Mouse (Mus musculus) limb, embryonic 13.5 days (tissue): Measurements from ENCODE around the gene Btnl1. TPM values are rescaled to one million over a fixed set of nuclear protein-coding genes. Genes with fewer than 3 reads are reported as not detected.

Experiments
- ATAC-seq: fragments of 200-750 bp; cut with Nextera tagmentation; 2 replicates; pipeline ENCODE4 v1.8.0; 2017; ENCODE audit warnings: low read depth, moderate number of reproducible peaks, moderate TSS enrichment; ENCODE audit not compliant: low FRiP score
- H3K27ac ChIP-seq: fragments of 300-500 bp; sonication (generic); 2 replicates; pipeline ENCODE4 v1.5.1; 2015; ENCODE audit warnings: inconsistent platforms, mild to moderate bottlenecking, moderate library complexity
- H3K27me3 ChIP-seq: fragments of 300-500 bp; sonication (generic); 2 replicates; pipeline ENCODE4 v1.6.1; 2015; ENCODE audit warnings: mild to moderate bottlenecking, inconsistent platforms
- H3K36me3 ChIP-seq: fragments of 300-500 bp; sonication (generic); 2 replicates; pipeline ENCODE4 v1.6.1; 2015; ENCODE audit warnings: inconsistent platforms, mild to moderate bottlenecking, moderate library complexity
- H3K4me1 ChIP-seq: fragments of 300-500 bp; sonication (generic); 2 replicates; pipeline ENCODE4 v1.6.1; 2015; ENCODE audit warnings: inconsistent platforms
- H3K4me2 ChIP-seq: fragments of 300-500 bp; sonication (generic); replicated peaks from 2 replicates; pipeline ENCODE4 v1.6.1; 2015; ENCODE audit warnings: inconsistent platforms, mild to moderate bottlenecking, moderate library complexity
- H3K4me3 ChIP-seq: fragments of 300-500 bp; sonication (generic); 2 replicates; pipeline ENCODE4 v1.5.1; 2015; ENCODE audit warnings: moderate library complexity, mild to moderate bottlenecking, inconsistent platforms
- H3K9ac ChIP-seq: fragments of 300-500 bp; sonication (generic); 2 replicates; pipeline ENCODE4 v1.6.1; 2015; ENCODE audit warnings: mild to moderate bottlenecking, inconsistent platforms
- H3K9me3 ChIP-seq: fragments of 300-500 bp; sonication (generic); 2 replicates; pipeline ENCODE4 v1.6.1; 2016; ENCODE audit warnings: inconsistent platforms
- WGBS: fragments of 180-500 bp; shearing (Covaris S2); methylation state at CpG from one replicate; pipeline ENCODE4 v1.1.7; 2015; 5-methylcytosine and 5-hydroxymethylcytosine counted together
- polyA plus RNA-seq: library from polyadenylated mRNA; unstranded; fragments of >200 nt; fragmentation: Nextera tagmentation; extraction: Ambion mirVana; gene quantifications from 2 replicates; pipeline ENCODE4 v1.2.1, GENCODE M21; 2015

Btnl1 gene
- polyA plus RNA-seq, 1 experiment from 2014 or later: not detected

DNA sequence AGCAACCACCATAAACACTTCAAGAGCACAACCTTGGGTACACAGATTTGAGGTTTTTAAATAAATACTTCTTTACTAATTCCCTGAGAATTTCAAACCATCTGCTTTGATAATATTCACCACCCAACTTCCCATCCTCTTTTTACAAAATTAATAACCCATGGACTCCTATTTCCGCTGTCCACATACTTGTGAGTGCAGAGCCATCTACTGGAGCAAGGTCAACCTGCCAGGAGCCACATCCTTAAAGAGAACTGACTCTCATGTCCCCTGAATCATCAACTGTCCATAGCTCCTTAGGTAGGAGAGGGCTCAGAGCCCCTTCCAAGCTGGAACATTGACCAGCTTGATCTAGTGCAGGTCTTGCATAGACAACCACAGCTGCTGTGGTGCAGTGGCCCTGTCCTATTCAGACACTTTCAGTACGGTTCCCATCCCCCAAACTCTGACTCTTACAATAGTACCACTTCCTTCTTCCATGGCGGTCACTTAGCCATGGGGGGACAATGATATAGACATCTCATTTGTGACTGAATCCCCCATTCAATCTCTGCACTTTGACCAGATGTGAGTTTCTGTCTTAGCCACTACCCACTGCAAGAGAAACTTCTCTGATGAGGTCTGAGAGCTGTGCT is 13.1 kb upstream of the Btnl1 start:
- Histone ChIP-seq H3K36me3 (no peaks in the 10 kb centered on the region), H3K27me3 (peaks cover 3% of the 10 kb centered on the region; the same call in 1 of the 2 replicates), H3K9ac (no peak overlapping the region), H3K27ac (no peak overlapping the region), H3K4me3 (no peak overlapping the region), H3K4me1 (no peaks in the 10 kb centered on the region), H3K4me2 (no peak overlapping the region), H3K9me3 (no peaks in the 10 kb centered on the region)
- no peak for ATAC-seq
- 91% methylated on average over 3 of the region's 3 CpGs for WGBS

DNA sequence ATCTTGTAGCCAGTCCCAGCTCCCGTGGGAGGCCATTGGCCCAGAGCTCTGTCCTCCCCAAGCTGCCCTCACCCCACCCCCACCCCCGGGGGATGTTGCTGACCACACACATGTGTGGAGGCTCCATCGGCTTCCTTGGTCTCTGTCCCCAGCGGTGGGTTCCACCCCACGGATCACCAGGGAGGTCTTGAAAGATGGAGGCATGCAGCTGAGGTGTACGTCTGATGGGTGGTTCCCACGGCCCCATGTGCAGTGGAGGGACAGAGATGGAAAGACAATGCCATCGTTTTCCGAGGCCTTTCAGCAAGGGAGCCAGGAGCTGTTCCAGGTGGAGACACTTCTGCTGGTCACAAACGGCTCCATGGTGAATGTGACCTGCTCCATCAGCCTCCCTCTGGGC is 11.9 kb upstream of the Btnl1 start:
- no peak overlapping the region for H3K27ac ChIP-seq
- H3K9me3 ChIP-seq: no peaks in the 10 kb centered on the region
- no peak overlapping the region for H3K4me2 ChIP-seq
- ATAC-seq: no peak
- H3K4me1 ChIP-seq: no peaks in the 10 kb centered on the region
- WGBS: 79% methylated on average over 10 of the region's 10 CpGs
- H3K9ac ChIP-seq: no peak overlapping the region
- H3K27me3 ChIP-seq: no peaks in the 10 kb centered on the region
- no peaks in the 10 kb centered on the region for H3K36me3 ChIP-seq
- H3K4me3 ChIP-seq: no peak overlapping the region

DNA sequence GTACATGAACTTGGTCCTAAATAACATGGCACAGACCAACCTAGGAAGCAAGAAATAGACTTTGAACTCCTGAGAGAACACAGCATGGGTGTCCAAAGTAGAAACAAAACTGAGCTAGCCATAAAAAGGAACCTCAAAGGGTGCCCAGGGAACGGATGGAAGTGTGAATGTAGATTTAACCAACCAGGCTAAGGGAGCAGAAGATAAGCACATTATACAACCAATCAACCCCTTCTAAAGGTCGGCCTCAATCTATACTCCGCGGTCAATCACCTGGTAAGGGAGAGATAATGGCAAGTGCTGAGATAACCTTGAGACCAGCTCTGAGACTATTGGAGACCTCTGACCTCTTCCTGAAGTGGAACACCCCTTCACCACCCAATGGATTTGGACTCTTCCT is 6.4 kb upstream of the Btnl1 start:
- no peaks in the 10 kb centered on the region for H3K4me1 ChIP-seq
- 80% methylated on average over 4 of the region's 4 CpGs for WGBS
- H3K9me3 ChIP-seq: no peaks in the 10 kb centered on the region
- no peaks in the 10 kb centered on the region for H3K36me3 ChIP-seq
- H3K4me2 ChIP-seq: no peak overlapping the region
- no peak overlapping the region for H3K4me3 ChIP-seq
- H3K27me3 ChIP-seq: no peaks in the 10 kb centered on the region; the same call in 1 of the 2 replicates
- H3K9ac ChIP-seq: no peak overlapping the region
- H3K27ac ChIP-seq: no peak overlapping the region
- ATAC-seq: no peak

DNA sequence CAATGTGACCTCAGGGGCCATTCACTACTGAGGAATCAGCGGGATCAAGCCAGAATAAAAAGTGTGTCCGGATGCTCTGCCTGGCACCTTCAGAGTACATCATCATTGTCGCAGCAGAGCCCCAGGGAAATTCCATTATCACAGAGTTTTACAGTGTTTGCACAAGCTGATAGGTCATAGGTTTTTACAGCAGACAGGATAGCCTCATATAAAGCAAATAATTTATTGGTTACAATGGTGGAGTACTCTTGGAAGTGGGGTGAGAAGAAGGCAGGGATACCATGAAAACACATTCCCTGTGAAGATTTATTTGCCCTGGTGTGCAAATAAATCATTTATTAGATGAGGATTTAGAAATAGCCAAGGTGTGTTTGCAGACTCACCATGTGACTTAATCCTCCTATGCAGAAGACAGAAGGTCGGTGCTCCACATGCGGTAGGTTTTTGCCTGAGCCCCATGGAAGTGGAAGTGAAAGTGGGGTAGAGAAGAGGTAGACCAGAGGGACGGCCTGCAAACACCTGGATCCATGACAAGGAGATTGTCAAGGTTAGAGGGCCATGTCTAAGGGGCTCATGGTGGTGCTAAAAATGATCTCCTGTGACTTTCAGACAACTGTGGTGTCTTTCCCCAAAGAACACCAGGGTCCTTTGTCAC is 3.8 kb upstream of the Btnl1 start:
- WGBS: 78% methylated on average over 6 of the region's 6 CpGs
- Histone ChIP-seq H3K27me3 (no peaks in the 10 kb centered on the region; the same call in 1 of the 2 replicates), H3K9me3 (no peaks in the 10 kb centered on the region), H3K36me3 (no peaks in the 10 kb centered on the region), H3K4me2 (no peak overlapping the region), H3K4me1 (no peaks in the 10 kb centered on the region), H3K9ac (no peak overlapping the region), H3K4me3 (no peak overlapping the region), H3K27ac (no peak overlapping the region)
- no peak for ATAC-seq

DNA sequence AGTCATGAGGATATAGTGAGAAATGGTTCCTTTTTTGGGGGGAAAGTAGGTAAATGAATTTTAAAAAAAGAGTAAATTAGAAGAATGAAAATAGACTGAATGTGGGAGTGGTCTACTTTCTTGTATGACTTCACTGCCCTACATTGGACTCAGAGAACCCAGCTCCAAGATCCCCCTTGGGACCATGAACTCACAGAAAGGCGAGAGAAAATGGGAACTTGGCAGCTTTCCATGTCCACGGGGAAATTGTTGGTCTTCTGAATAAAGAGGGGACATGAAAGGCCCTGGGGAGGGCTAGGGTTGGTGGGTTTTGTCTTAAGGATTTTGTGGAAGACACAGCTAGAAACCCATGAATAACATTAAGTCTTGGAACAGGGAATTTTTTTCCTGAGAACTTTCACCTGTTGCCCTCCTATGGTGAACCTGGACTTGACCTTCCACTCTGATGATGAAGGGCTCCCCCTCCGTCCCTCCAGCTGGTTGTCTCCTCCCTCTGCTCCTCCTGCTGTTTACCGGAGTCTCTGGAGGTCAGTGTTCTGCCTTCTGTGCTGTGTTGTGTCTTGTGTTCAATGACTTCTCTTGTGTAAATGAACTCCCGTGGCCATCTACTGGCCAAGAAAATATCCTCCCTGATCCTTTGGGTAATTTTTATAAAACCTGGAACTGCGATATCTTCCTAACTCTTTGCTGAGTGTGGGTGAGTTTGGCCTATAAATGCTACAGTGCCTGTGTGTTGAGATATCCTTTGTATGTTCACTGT is 698 bp downstream of the Btnl1 start:
- ATAC-seq: no peak
- Histone ChIP-seq H3K4me3 (no peak overlapping the region), H3K27me3 (no peaks in the 10 kb centered on the region; the same call in 1 of the 2 replicates), H3K9ac (no peak overlapping the region), H3K9me3 (no peaks in the 10 kb centered on the region), H3K27ac (no peak overlapping the region), H3K4me1 (no peaks in the 10 kb centered on the region), H3K4me2 (no peak overlapping the region), H3K36me3 (no peaks in the 10 kb centered on the region)
- 57% methylated on average over 6 of the region's 6 CpGs for WGBS

DNA sequence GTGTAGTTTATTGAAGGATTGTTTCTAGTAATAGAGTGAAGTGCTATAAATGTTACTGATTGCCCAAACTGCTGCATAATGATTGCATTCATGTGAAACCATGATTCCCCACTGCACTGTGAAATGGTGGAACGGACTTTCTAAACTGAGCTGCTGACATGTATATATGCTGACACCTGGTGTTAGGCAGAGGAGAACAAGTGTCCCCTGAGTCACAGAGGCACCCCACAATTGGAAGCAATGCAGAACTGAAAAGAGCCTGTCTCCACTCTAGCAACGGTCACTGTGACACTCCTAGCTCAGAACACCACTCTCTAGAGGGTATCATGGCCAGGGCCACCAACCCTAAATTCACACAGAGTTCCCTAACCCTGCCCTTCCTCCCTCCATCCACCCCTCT is 1.8 kb downstream of the Btnl1 start:
- ATAC-seq: no peak
- Histone ChIP-seq H3K27ac (no peak overlapping the region), H3K9ac (no peak overlapping the region), H3K36me3 (no peaks in the 10 kb centered on the region), H3K4me1 (no peaks in the 10 kb centered on the region), H3K9me3 (no peaks in the 10 kb centered on the region), H3K4me2 (no peak overlapping the region), H3K4me3 (no peak overlapping the region), H3K27me3 (no peaks in the 10 kb centered on the region)
- 76% methylated on average over 2 of the region's 2 CpGs for WGBS

DNA sequence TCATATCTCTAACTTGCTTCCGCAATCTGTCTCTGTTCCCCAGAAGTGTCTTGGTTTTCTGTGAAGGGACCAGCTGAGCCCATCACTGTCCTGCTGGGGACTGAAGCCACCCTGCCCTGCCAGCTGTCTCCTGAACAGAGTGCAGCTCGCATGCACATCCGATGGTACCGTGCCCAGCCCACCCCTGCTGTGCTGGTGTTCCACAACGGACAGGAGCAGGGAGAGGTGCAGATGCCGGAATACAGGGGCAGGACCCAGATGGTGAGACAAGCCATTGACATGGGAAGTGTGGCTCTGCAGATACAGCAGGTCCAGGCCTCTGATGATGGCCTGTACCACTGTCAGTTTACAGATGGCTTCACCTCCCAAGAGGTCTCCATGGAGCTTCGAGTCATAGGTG is 2.5 kb downstream of the Btnl1 start:
- WGBS: 84% methylated on average over 7 of the region's 7 CpGs
- Histone ChIP-seq H3K4me2 (no peak overlapping the region), H3K4me1 (no peaks in the 10 kb centered on the region), H3K9ac (no peak overlapping the region), H3K36me3 (no peaks in the 10 kb centered on the region), H3K9me3 (no peaks in the 10 kb centered on the region), H3K27me3 (no peaks in the 10 kb centered on the region), H3K4me3 (no peak overlapping the region), H3K27ac (no peak overlapping the region)
- ATAC-seq: no peak

DNA sequence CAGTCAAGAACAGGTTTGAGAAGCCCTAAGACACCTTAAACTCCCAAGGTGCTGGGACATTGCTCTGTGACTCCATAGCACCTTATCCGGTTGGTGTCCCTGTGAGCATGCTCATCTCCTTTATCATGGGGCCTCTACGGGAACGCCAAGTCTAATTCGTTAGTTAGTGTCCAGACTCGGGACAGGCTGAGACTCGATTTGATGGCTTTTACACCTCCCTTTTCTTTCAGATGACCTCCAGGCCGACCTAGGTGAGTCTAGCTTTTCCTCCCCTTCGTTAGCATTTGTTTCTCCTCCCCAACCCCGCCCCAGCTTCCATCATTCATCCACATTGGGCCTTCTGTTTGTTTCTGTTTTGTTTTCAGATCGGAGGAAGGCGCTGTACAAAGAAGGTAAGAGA is 4.9 kb downstream of the Btnl1 start:
- Histone ChIP-seq H3K36me3 (no peaks in the 10 kb centered on the region), H3K27me3 (no peaks in the 10 kb centered on the region), H3K4me2 (no peak overlapping the region), H3K9ac (no peak overlapping the region), H3K27ac (no peak overlapping the region), H3K4me3 (no peak overlapping the region), H3K9me3 (no peaks in the 10 kb centered on the region), H3K4me1 (no peaks in the 10 kb centered on the region)
- 65% methylated on average over 11 of the region's 11 CpGs for WGBS
- no peak for ATAC-seq

DNA sequence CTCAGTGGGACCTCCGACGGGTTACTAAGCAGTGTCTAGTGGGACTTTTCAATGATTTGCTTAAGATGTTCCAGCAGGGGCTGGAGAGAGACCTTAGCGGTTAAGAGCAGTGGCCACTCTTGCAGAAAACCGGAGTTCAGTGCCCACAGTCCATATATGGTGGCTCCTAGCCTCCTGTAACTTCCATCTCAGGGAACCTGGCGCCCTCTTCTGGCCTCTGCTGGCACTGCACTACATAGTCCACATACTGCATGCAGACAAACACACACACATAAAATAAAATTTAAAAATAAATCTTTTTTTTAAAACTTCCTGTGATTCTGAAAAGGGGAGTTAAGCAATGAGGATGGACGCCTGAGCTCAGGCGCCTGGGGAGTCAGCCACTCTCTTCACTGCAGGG is 6.3 kb downstream of the Btnl1 start:
- Histone ChIP-seq H3K9me3 (no peaks in the 10 kb centered on the region), H3K4me3 (no peak overlapping the region), H3K4me1 (no peaks in the 10 kb centered on the region), H3K27me3 (no peaks in the 10 kb centered on the region), H3K36me3 (no peaks in the 10 kb centered on the region), H3K9ac (no peak overlapping the region), H3K4me2 (no peak overlapping the region), H3K27ac (no peak overlapping the region)
- no peak for ATAC-seq
- 73% methylated on average over 7 of the region's 7 CpGs for WGBS

DNA sequence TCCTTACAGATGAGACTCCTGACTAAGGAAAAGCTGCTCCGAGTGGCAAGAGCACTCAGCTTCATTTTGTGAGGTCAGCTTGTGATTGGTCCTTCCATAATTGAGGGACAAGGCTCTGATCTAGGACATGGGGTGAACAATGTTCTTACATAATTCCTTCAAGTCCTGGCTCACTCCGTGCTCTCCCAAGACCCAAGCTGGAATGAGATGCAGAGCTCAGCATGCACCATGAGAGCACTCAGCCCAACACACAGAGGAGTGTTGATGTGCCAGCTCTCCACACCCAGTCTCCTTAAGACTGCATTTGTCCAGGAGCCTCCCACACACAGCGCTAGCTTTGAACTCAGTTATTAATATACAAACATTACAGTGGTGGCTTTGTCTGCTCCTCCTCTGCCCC is 7.8 kb downstream of the Btnl1 start:
- H3K4me1 ChIP-seq: no peaks in the 10 kb centered on the region
- WGBS: 73% methylated on average over 3 of the region's 3 CpGs
- H3K4me3 ChIP-seq: no peak overlapping the region
- no peak overlapping the region for H3K9ac ChIP-seq
- no peaks in the 10 kb centered on the region for H3K36me3 ChIP-seq
- ATAC-seq: no peak
- H3K27ac ChIP-seq: no peak overlapping the region
- no peaks in the 10 kb centered on the region for H3K9me3 ChIP-seq
- no peak overlapping the region for H3K4me2 ChIP-seq
- H3K27me3 ChIP-seq: no peaks in the 10 kb centered on the region

DNA sequence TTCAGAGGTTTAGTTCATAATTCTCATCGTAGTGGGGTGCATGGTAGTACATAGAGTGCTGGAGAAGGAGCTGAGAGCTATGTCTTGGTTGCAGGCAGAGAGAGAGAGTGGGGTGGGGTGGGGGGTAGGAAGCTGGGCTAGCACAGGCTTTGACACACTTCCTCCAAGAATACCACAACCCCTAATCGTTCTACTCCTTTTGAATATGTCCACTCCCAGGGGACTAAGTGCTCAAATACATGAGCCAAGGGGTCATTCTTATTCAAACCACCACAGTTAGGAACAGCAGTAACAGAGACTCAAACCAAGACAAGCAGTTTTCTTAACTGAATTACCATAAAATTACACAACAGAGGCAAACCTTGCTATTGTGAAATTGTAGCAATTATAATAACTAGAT is 9.7 kb downstream of the Btnl1 start:
- ATAC-seq: no peak
- WGBS: 70% methylated on average over 2 of the region's 2 CpGs
- H3K36me3 ChIP-seq: no peaks in the 10 kb centered on the region

DNA sequence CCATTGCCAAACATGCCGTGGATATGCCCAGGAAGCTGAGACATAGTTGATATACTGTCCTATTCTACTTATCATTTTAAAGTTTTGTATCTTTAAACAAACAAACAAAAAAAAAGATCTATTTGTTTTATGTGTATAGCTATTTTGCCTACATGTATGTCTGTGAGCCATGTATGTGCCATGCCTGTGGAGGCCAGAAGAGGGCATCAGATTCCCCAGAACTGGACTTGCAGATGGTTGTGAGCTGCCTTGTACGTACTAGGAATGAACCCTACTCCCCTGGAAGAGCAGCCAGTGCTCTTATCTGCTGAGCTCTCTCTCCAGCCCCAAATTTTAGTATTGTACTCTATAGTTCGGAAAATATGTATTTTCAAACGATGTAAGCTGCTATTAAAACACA is 11.6 kb downstream of the Btnl1 start:
- Histone ChIP-seq H3K27ac (no peak overlapping the region), H3K27me3 (peaks cover 16% of the 10 kb centered on the region), H3K9me3 (no peaks in the 10 kb centered on the region), H3K4me2 (no peak overlapping the region), H3K4me1 (0 out of 2 replicates have a peak, but pooled peaks cover 8% of the 10 kb centered on the region), H3K36me3 (no peaks in the 10 kb centered on the region), H3K4me3 (no peak overlapping the region), H3K9ac (no peak overlapping the region)
- ATAC-seq: no peak
- 40% methylated on average over 4 of the region's 4 CpGs for WGBS

More for the DNA sequence above, 9.7 kb downstream of the Btnl1 start:
- Histone ChIP-seq H3K4me2 (no peak overlapping the region), H3K9me3 (no peaks in the 10 kb centered on the region), H3K9ac (no peak overlapping the region), H3K4me3 (no peak overlapping the region), H3K27me3 (peaks cover 9% of the 10 kb centered on the region), H3K4me1 (no peaks in the 10 kb centered on the region), H3K27ac (no peak overlapping the region)
